Mouse (Mus musculus): Measurements from ENCODE around the gene Fbxl14.
"Not testable (repeated sequence)": the region's sequence is repeated elsewhere in the genome, so short reads cannot be mapped to it uniquely, and the experiment has no call there.

DNA sequence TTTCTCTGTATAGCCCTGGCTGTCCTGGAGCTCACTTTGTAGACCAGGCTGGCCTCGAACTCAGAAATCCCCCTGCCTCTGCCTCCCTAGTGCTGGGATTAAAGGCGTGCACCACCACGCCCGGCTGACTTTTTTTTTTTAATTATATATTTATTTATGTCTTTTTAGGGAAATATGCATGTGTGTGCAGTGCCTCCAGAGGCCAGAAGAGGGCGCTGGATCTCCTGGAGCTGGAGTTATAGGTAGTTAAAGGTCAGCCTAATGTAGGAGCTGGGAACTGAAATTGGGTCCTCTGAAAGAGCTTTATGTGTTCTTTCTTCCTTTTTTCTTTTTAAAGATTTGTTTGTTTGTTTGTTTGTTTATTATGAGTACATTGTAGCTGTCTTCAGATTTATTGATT lies 36.7 kb upstream of the Fbxl14 start:
- peak; percentile 49; the same call in 1 of the 2 replicates for TF ChIP-seq CTCF (IDR thresholded peaks at IDR 0.05; ENCODE audit: low read depth)
- not testable (repeated sequence) for TF ChIP-seq EP300 (IDR thresholded peaks at IDR 0.05; ENCODE audit: low read depth)
